Mouse (Mus musculus) CD4-positive, CD25-positive, alpha-beta regulatory T cell, adult 9 weeks (primary cell): ENCODE data around the gene Mis18bp1. TPM values are rescaled to one million over a fixed set of nuclear protein-coding genes. Genes with fewer than 3 reads are reported as not detected.

ENCODE experiments used
- polyA plus RNA-seq: library from polyadenylated mRNA; unstranded; fragments of 100-300 nt; shearing (Covaris generic); gene quantifications from one replicate; pipeline ENCODE4 v1.2.1, GENCODE M21; 2017

The Mis18bp1 gene
- 1.9 TPM for polyA plus RNA-seq

GRCm38 (mm10) chr12:65172021-65172951 is at the start of gene Mis18bp1:
Gene Mis18bp1 (minus strand): TSS chr12:65172604.

Other genes with a start within 250 kb of the Mis18bp1 start
- 31.0 TPM for gene Klhl28, start 207.1 kb downstream of the Mis18bp1 start, polyA plus RNA-seq
- 44.6 TPM for gene Togaram1, start 206.8 kb downstream of the Mis18bp1 start, polyA plus RNA-seq
- gene Prpf39, start 136.3 kb downstream of the Mis18bp1 start, polyA plus RNA-seq: 124 TPM
- gene Fkbp3, start 98.6 kb downstream of the Mis18bp1 start, polyA plus RNA-seq: 262 TPM
- 4.6 TPM for gene Fancm, start 97.0 kb downstream of the Mis18bp1 start, polyA plus RNA-seq
- gene Wdr20rt, start 52.9 kb upstream of the Mis18bp1 start, polyA plus RNA-seq: not detected